Mouse (Mus musculus): Measurements from ENCODE around the gene Camk2n1. TPM values are rescaled to one million over a fixed set of nuclear protein-coding genes. Genes with fewer than 3 reads are reported as not detected.

The Camk2n1 gene
- polyA plus RNA-seq, 1 experiment from 2014 or later: 2.5 TPM

Other genes starting within 250 kb of the Camk2n1 start
- gene Hp1bp3, start 238.0 kb upstream of the Camk2n1 start, polyA plus RNA-seq (2014; fragmentation: Nextera tagmentation; extraction: Ambion mirVana): 145 and 178 TPM in 2 replicates
- gene Sh2d5, start 203.9 kb upstream of the Camk2n1 start, polyA plus RNA-seq (2014; fragmentation: Nextera tagmentation; extraction: Ambion mirVana): 0.35 and 0.85 TPM in 2 replicates
- 0.71 and 1.6 TPM in 2 replicates for gene Kif17, start 203.9 kb upstream of the Camk2n1 start, polyA plus RNA-seq (2014; fragmentation: Nextera tagmentation; extraction: Ambion mirVana)
- gene Ddost, start 149.6 kb upstream of the Camk2n1 start, polyA plus RNA-seq (2014; fragmentation: Nextera tagmentation; extraction: Ambion mirVana): 332 and 343 TPM in 2 replicates
- 30.5 and 32.6 TPM in 2 replicates for gene Pink1, start 128.0 kb upstream of the Camk2n1 start, polyA plus RNA-seq (2014; fragmentation: Nextera tagmentation; extraction: Ambion mirVana)
- 6.3 and 10.1 TPM in 2 replicates for gene Cda, start 86.3 kb upstream of the Camk2n1 start, polyA plus RNA-seq (2014; fragmentation: Nextera tagmentation; extraction: Ambion mirVana)
- 0.24 and 0.29 TPM in 2 replicates for gene Fam43b, start 57.8 kb upstream of the Camk2n1 start, polyA plus RNA-seq (2014; fragmentation: Nextera tagmentation; extraction: Ambion mirVana)
- 19.5 and 22.0 TPM in 2 replicates for gene Mul1, start 19.6 kb upstream of the Camk2n1 start, polyA plus RNA-seq (2014; fragmentation: Nextera tagmentation; extraction: Ambion mirVana)
- gene Vwa5b1, start 181.6 kb downstream of the Camk2n1 start, polyA plus RNA-seq (2014; fragmentation: Nextera tagmentation; extraction: Ambion mirVana): 0.08 and 0.30 TPM in 2 replicates

Data from embryonic facial prominence, embryonic 14.5 days (tissue).